Mouse (Mus musculus): ENCODE measurements around the gene Scgb2a2. TPM values are rescaled to one million over a fixed set of nuclear protein-coding genes. Genes with fewer than 3 reads are reported as not detected.
"Not testable (repeated sequence)": the region's sequence is repeated elsewhere in the genome, so short reads cannot be mapped to it uniquely, and the experiment has no call there.

Gene Scgb2a2
- total RNA-seq (2021), result not detected
- long read RNA-seq, experiment 1, result 0 reads
- long read RNA-seq, experiment 2, result 0 reads

- DNase-seq (ENCODE audit: low spot score), result no peak
Observed at GRCm38 (mm10) chr19:9847262-9847661, at the start of gene Scgb2a2. Scgb2a2 (plus strand) TSS chr19:9847562.

DNA sequence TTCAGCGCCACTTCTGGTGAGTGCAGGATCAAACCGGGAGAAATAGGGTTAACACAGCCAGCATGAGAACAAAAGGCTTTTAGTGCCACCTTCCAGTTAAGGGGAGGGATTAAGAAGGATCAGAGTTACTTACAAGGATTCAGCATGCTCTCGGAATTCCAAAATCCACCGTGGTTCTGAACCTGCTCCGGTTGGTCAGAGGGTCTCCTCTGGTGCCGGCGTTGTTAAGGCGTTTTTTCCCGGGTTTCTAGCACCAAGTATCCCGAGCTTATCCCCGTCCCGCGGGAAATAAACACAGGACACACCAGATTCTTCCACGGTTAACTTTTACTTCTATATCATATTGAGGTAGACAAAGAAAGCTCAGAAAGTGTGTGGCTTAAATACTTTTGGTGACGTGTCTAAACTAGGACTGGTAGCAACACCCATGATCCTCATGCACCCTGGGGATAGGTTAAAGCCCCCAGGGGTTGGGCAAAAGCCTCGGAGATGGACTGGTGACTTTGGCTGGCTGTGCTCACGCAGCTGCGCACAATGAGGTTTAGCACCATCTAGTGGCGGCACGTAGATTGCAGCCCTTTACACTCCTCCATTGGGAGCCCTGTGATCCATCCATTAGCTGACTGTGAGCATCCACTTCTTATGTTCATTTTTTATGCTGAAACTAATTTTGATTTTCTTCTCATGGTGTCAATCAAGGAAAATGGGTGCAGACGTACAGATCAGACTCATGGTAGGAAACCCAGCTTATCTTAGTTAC is 10.6 kb upstream of the Scgb2a2 start:
- peak; percentile 30 for DNase-seq (ENCODE audit: low spot score)

- no peak for DNase-seq (ENCODE audit: low spot score)
Observed at GRCm38 (mm10) chr19:9837341-9837715, 10.0 kb upstream of the Scgb2a2 start.

GRCm38 (mm10) chr19:9849368-9850075 is 2.2 kb downstream of the Scgb2a2 start:
- DNase-seq (ENCODE audit: low spot score), result not testable (repeated sequence)

DNA sequence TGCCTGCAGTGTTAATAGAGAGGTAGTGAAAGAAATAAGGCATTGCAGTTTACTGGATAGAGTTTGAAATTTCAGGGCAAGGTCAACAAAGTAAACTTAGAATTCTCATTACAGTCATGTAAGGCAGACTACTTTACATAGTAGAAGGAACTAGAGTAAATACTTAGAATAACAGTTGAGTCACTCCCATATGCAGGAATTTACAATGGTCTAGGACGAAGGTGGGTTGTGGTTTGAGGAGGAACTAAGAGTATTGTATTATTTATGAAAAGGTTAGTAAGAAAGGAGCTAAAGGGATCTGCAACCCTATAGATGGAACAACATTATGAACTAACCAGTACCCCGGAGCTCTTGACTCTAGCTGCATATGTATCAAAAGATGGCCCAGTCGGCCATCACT is 13.5 kb downstream of the Scgb2a2 start:
- DNase-seq (ENCODE audit: low spot score), result not testable (repeated sequence)

DNA sequence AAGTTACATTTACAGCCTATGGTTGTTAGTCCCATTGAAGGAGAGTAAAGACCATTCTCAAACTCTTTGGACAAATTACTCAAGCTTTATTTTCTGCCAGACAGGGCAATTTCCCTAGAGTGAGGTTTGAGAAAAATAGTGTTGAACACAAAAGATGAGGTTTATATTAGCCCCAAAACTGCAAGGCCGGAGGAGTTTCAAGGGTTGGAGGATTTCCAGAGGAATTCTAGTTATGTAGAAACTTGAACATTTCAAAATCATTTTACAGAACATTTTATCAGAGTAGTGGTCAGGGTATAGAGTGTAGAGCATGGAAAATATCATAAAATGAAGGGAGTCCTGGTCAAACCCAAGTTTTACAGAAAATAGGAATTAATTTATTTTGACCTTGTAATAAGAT is 17.5 kb downstream of the Scgb2a2 start:
- DNase-seq (ENCODE audit: low spot score), result no peak

GRCm38 (mm10) chr19:9865466-9865865 is 18.1 kb downstream of the Scgb2a2 start:
- no peak for DNase-seq (ENCODE audit: low spot score)

DNA sequence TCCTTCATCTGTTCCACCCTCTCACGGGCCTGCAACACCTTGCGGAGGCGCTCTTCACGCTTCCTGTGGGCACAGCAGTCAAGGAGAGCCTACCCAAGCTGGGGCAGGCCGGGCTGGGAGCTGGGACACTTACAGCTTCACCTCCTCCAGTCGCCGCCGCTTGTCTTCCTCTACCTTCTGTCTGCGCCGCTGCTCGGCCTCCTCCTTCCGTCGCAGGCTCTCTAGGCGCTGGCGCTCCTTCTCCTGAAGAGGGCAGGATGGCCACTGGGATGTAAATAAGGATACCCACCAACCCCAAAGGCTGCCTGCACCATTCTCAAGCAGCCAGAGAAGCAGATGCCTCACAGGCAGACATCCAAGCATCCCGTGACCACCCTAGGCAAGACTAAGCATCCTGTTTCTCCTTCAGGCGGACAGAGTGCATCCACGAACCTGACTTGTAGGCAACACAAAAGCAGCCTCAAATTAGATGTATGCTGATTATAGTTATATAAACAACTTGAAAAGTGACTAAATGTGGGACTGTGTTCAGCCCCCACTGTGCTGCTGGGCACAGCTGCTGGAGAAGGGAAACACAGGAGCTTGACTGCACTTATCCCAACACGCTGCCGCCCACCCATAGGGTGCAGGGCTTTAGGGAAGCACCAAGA is 30.9 kb downstream of the Scgb2a2 start:
- DNase-seq (ENCODE audit: low spot score), result no peak

- DNase-seq (ENCODE audit: low spot score), result no peak
Observed at GRCm38 (mm10) chr19:9886348-9886747, 39.0 kb downstream of the Scgb2a2 start.

DNA sequence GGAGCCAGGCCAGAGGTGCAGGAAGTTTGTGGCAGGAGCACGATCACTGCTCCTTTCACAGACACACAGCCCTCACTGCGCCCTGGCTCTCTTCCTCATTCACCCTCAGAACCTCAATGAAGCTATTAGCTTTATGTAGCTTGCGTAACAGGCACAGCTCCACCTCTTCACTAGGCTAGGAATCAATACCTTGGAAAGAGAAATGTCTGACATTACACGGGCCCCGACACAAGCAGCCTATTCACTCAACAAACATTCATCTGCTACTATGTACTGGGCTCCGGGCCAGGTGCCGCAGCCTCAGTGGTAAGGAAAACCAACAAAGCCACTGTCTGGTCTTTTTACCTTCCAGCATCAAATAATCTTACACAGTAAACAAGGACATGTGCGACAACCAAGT is 39.4 kb downstream of the Scgb2a2 start:
- no peak for DNase-seq (ENCODE audit: low spot score)

DNA sequence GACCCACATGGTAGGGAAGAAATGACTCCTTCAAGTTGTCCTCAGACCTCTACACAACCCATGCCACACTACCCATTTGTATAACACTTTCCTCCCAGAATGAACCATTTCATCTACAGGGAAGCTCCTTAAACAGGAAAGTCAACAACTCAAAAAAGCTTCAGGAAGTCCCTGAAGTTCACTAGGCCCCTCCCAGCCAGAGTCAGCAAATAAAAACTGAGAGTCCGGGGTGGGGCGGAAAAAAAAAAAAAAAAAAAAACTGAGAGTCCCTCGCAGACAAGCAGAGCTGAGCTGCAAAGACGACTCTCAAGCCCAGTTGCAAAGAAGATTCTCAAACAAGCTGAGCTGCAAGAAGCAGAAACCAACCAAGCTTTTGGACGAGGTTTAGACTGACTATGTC is 48.7 kb downstream of the Scgb2a2 start:
- no peak for DNase-seq (ENCODE audit: low spot score)

- DNase-seq (ENCODE audit: low spot score), result no peak
Observed at GRCm38 (mm10) chr19:9898339-9899066, 51.1 kb downstream of the Scgb2a2 start.

DNA sequence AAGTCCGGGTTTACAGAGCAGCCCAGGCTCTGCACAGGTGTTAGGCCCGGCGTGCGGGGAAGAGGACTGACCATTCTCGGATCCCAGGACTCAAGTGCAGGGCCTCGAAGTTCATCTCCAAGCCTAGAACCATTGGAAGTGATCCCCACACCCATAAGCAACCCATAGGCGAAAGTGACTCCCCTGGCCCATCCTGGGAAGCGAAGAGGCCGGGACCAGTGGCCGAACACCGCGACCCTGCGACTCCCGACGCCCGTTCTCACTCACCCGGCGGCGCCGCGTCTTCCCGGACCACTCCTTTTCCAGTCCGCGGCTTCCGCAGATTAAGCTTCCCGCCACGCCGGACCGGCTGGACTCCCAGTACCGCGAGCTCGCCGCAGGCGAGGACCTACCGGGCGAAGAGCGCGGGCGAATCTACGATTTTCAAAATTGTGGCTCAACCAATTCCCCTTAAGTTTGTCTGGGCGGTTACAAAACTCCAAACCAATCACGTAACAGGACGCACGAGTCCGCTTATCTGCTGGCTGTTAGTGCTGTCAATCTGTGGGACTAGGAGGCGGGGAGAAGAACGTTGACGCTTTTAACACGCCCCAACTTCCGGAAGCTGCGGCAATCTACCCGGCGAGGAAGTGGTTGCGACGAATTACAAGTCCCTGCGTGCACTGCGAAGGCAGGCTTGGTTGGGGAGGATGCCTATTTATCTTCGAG is 51.9 kb downstream of the Scgb2a2 start, which contains the start of gene Incenp:
Gene Incenp, minus strand, starts transcription at position 480 of the 708 bp plus-strand sequence.
- peak; percentile 95 for DNase-seq (ENCODE audit: low spot score)

GRCm38 (mm10) chr19:9899780-9900146 is 52.4 kb downstream of the Scgb2a2 start:
- DNase-seq (ENCODE audit: low spot score), result no peak

GRCm38 (mm10) chr19:9900696-9901095 is 53.3 kb downstream of the Scgb2a2 start:
- DNase-seq (ENCODE audit: low spot score), result not testable (repeated sequence)

Small RNA genes lying within 50 kb of the gene (microRNA-seq; reads per million reads assigned to microRNA genes)
- gene Gm22369, result not detected

Other genes with a start within 250 kb of the Scgb2a2 start
- gene Incenp, start 52.0 kb downstream of the Scgb2a2 start, total RNA-seq (2021), result 1 to 10 TPM; 1.4 to 1.7 TPM
- gene Fth1, start 133.0 kb downstream of the Scgb2a2 start, total RNA-seq (2021), result 1,000 to 10,000 TPM; 2,098 to 2,234 TPM
- under 1 TPM; 0.11 to 0.24 TPM for gene Best1, start 154.1 kb downstream of the Scgb2a2 start, total RNA-seq (2021)
- 1 to 10 TPM; 3.0 to 4.5 TPM for gene Rab3il1, start 154.1 kb downstream of the Scgb2a2 start, total RNA-seq (2021)
- 1 to 10 TPM; 2.2 to 5.7 TPM for gene Fads3, start 194.0 kb downstream of the Scgb2a2 start, total RNA-seq (2021)

All from gastrocnemius, adult 18-20 months (tissue).